Mouse (Mus musculus) liver, postnatal 0 days (tissue): ENCODE results near the gene Ddx6. TPM values are rescaled to one million over a fixed set of nuclear protein-coding genes. Genes with fewer than 3 reads are reported as not detected.
"Not testable (repeated sequence)": the region's sequence is repeated elsewhere in the genome, so short reads cannot be mapped to it uniquely, and the experiment has no call there.

Source experiments
- ATAC-seq: fragments of 200-750 bp; cut with Nextera tagmentation; 2 replicates; pipeline ENCODE4 v1.8.0; 2017; ENCODE audit warnings: mild to moderate bottlenecking, moderate library complexity
- DNase-seq: peaks from one replicate; pipeline ENCODE4 v3.0.0-alpha.2; 2016
- H3K27ac ChIP-seq: fragments of 300-500 bp; sonication (generic); 2 replicates; pipeline ENCODE4 v1.5.1; 2014; ENCODE audit warnings: antibody characterized with exemption, moderate library complexity, mild to moderate bottlenecking, low read depth
- H3K27me3 ChIP-seq: fragments of 300-500 bp; sonication (generic); 2 replicates; pipeline ENCODE4 v1.6.1; 2014; ENCODE audit warnings: low read length, control low read depth, mixed read lengths; ENCODE audit not compliant: insufficient read depth
- H3K36me3 ChIP-seq: fragments of 300-500 bp; sonication (generic); replicated peaks from 2 replicates; pipeline ENCODE4 v1.6.1; 2014; ENCODE audit warnings: mild to moderate bottlenecking, control low read depth, low read length, moderate library complexity, mixed read lengths; ENCODE audit not compliant: insufficient read depth
- H3K4me1 ChIP-seq: fragments of 300-500 bp; sonication (generic); 2 replicates; pipeline ENCODE4 v1.6.1; 2014; ENCODE audit warnings: antibody characterized with exemption, mild to moderate bottlenecking, control low read depth; ENCODE audit not compliant: insufficient read depth
- H3K4me2 ChIP-seq: fragments of 300-500 bp; sonication (generic); 2 replicates; pipeline ENCODE4 v1.6.1; 2014; ENCODE audit warnings: low read depth, mild to moderate bottlenecking, low read length, moderate library complexity, mixed read lengths
- H3K4me3 ChIP-seq: fragments of 300-500 bp; sonication (generic); 2 replicates; pipeline ENCODE4 v1.5.1; 2014; ENCODE audit warnings: low read depth, low read length
- H3K9ac ChIP-seq: fragments of 300-500 bp; sonication (generic); replicated peaks from 2 replicates; pipeline ENCODE4 v1.6.1; 2014; ENCODE audit warnings: mild to moderate bottlenecking, moderate library complexity
- H3K9me3 ChIP-seq: fragments of 300-500 bp; sonication (generic); 2 replicates; pipeline ENCODE4 v1.6.1; 2016; ENCODE audit warnings: mild to moderate bottlenecking, control low read depth, low read length, mixed read lengths
- CTCF ChIP-seq: sonication (generic); IDR thresholded peaks from 2 replicates; pipeline ENCODE4 v1.5.1; 2016; ENCODE audit warnings: antibody characterized with exemption, low read depth
- EP300 ChIP-seq: IDR thresholded peaks from 2 replicates; pipeline ENCODE4 v1.6.1; 2016; ENCODE audit warnings: antibody characterized with exemption, low read depth, mild to moderate bottlenecking
- WGBS: fragments of 180-500 bp; shearing (Covaris S2); extraction: QIAGEN DNeasy Blood & Tissue Kit; methylation state at CpG from one replicate; pipeline ENCODE4 v1.1.7; 2014; ENCODE audit not compliant: insufficient replicate concordance; 5-methylcytosine and 5-hydroxymethylcytosine counted together
- polyA plus RNA-seq: library from polyadenylated mRNA; unstranded; fragments of >200 nt; fragmentation: Nextera tagmentation; extraction: Ambion mirVana; gene quantifications from 2 replicates; pipeline ENCODE4 v1.2.1, GENCODE M21; 2015

Gene Ddx6
- polyA plus RNA-seq, 1 experiment from 2014 or later, result 6.3 TPM

- ATAC-seq (no peak), DNase-seq (no peak)
- no peaks in the 10 kb centered on the region for H3K27me3 ChIP-seq
- no peak overlapping the region for H3K4me2 ChIP-seq
- 84% methylated on average over 12 of the region's 12 CpGs for WGBS
- H3K9ac ChIP-seq, result no peak overlapping the region
- H3K9me3 ChIP-seq, result no peaks in the 10 kb centered on the region
- TF ChIP-seq CTCF (no peak), EP300 (no peak)
- H3K4me1 ChIP-seq, result peaks cover 12% of the 10 kb centered on the region
- H3K4me3 ChIP-seq, result no peak overlapping the region
- no peak overlapping the region for H3K27ac ChIP-seq
- no peaks in the 10 kb centered on the region for H3K36me3 ChIP-seq
Observed at GRCm38 (mm10) chr9:44570939-44571382, 33.7 kb upstream of the Ddx6 start.

DNA sequence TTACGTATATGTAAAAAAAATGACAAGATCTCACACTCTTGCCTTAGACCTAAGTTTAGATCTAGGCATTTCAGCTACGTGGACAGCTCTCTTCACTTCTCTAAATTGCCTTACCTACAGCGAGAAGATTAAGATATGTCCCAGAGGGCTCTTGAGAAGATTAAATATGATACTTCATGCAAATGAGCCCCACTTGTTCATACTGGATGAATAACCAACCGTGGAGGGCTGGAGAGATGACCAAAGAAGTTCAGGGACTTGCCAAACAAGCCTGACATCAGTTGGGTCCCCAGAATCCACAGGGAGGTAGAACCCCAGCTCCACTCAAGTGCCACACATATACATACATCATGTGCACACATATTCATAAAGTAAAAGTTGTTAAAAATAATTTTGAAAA lies 31.4 kb upstream of the Ddx6 start:
- no peaks in the 10 kb centered on the region for H3K9me3 ChIP-seq
- H3K4me3 ChIP-seq, result no peak overlapping the region
- peaks cover 4% of the 10 kb centered on the region for H3K4me1 ChIP-seq
- H3K4me2 ChIP-seq, result no peak overlapping the region
- no peak overlapping the region for H3K27ac ChIP-seq
- H3K36me3 ChIP-seq, result no peaks in the 10 kb centered on the region
- no peak for TF ChIP-seq CTCF
- no peak for TF ChIP-seq EP300
- H3K9ac ChIP-seq, result no peak overlapping the region
- DNase-seq (no peak), ATAC-seq (no peak)
- no peaks in the 10 kb centered on the region for H3K27me3 ChIP-seq
- 70% methylated on average over 4 of the region's 4 CpGs for WGBS

GRCm38 (mm10) chr9:44575095-44575494 lies 29.6 kb upstream of the Ddx6 start:
- no peaks in the 10 kb centered on the region for H3K36me3 ChIP-seq
- no peak for DNase-seq
- ATAC-seq, result no peak
- H3K27me3 ChIP-seq, result no peaks in the 10 kb centered on the region
- H3K4me2 ChIP-seq, result no peak overlapping the region
- no peak overlapping the region for H3K27ac ChIP-seq
- no peaks in the 10 kb centered on the region for H3K9me3 ChIP-seq
- WGBS, result 86% methylated on average over 2 of the region's 2 CpGs
- TF ChIP-seq CTCF, result no peak
- TF ChIP-seq EP300, result no peak
- no peak overlapping the region for H3K4me3 ChIP-seq
- H3K4me1 ChIP-seq, result peaks cover 3% of the 10 kb centered on the region; the same call in 1 of the 2 replicates
- H3K9ac ChIP-seq, result no peak overlapping the region

- H3K9me3 ChIP-seq, ATAC-seq, H3K4me1 ChIP-seq, H3K9ac ChIP-seq, H3K27me3 ChIP-seq, H3K4me2 ChIP-seq, H3K4me3 ChIP-seq, DNase-seq, H3K27ac ChIP-seq, H3K36me3 ChIP-seq: not testable (repeated sequence)
- 87% methylated on average over 7 of the region's 7 CpGs for WGBS
Observed at GRCm38 (mm10) chr9:44576046-44576445, 28.6 kb upstream of the Ddx6 start.

DNA sequence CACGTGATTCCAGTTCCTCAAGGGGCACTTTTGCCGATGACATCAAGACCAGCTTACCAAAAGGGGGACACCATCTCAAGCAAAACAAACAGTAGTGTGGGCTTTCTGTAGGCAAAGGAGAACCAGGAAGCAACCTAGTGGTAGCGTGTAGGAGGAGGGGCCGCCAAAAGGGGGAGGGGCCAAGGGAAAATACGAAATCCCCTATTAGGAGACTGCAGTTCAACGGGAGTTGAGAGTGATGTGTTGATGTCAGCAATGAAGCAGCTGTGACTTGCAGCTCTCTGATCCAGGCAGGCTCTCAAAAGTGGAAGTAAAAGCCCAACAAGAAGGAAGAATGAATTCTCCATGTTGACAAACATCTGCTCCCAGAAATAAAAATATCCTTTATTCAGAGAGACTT lies 25.3 kb upstream of the Ddx6 start:
- peak; percentile 82 for ATAC-seq
- H3K27ac ChIP-seq, result peak overlapping the region; percentile 85

DNA sequence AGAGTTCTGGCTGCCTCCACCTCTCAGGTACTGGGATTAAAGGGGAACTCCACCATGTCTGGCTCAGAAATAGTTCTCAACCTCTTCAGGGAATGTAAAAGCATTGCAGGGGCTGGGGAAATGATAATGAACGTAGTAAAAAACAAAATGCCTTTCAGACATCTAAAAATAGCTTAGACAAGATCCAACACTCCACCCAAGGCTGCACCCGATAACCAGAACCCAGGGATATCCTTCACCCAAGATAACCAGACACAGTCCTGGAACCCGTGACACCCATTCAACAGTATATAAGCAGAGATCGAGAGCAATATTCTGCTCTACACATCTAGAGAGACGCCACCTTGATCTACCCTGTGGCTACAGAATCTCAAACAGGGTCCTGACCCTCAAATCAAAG lies 24.6 kb upstream of the Ddx6 start:
- Histone ChIP-seq H3K9me3 (peaks cover 4% of the 10 kb centered on the region; the same call in 1 of the 2 replicates), H3K4me1 (peaks cover 21% of the 10 kb centered on the region), H3K36me3 (no peaks in the 10 kb centered on the region), H3K27me3 (no peaks in the 10 kb centered on the region), H3K4me3 (peak overlapping the region; percentile 19), H3K9ac (peak overlapping the region; percentile 19; the same call in 1 of the 2 replicates), H3K4me2 (peak overlapping the region; percentile 66), H3K27ac (peak overlapping the region; percentile 85)
- no peak for DNase-seq
- WGBS, result 54% methylated on average over 5 of the region's 5 CpGs
- TF ChIP-seq EP300, result peak; percentile 87
- TF ChIP-seq CTCF, result no peak
- peak; percentile 82 for ATAC-seq

More for the DNA sequence above, 25.3 kb upstream of the Ddx6 start:
- WGBS, result 20% methylated on average over 6 of the region's 6 CpGs
- Histone ChIP-seq H3K4me1 (peaks cover 21% of the 10 kb centered on the region), H3K9ac (peak overlapping the region; percentile 4; the same call in 1 of the 2 replicates), H3K4me2 (peak overlapping the region; percentile 66), H3K27me3 (no peaks in the 10 kb centered on the region), H3K9me3 (peaks cover 4% of the 10 kb centered on the region; the same call in 1 of the 2 replicates), H3K4me3 (peak overlapping the region; percentile 19), H3K36me3 (no peaks in the 10 kb centered on the region)
- DNase-seq, result peak; percentile 85
- TF ChIP-seq EP300 (peak; percentile 37; the same call in 1 of the 2 replicates), CTCF (no peak)
